Mouse (Mus musculus) neural tube, embryonic 11.5 days (tissue): ENCODE data around the gene Hpf1. TPM values are rescaled to one million over a fixed set of nuclear protein-coding genes. Genes with fewer than 3 reads are reported as not detected.
A peak's percentile ranks its signal among the peaks of the same experiment; 100 is the strongest.

Source experiments
- ATAC-seq: fragments of 200-750 bp; cut with Nextera tagmentation; 2 replicates; pipeline ENCODE4 v1.8.0; 2017; ENCODE audit warnings: moderate number of reproducible peaks, mild to moderate bottlenecking, moderate TSS enrichment, moderate library complexity; ENCODE audit not compliant: insufficient read depth, low FRiP score, low TSS enrichment
- DNase-seq: peaks from one replicate; pipeline ENCODE4 v3.0.0-alpha.2; 2015; ENCODE audit warnings: low spot score
- H3K27ac ChIP-seq: fragments of 300-500 bp; sonication (generic); 2 replicates; pipeline ENCODE4 v1.5.1; 2014; ENCODE audit warnings: low read depth, mild to moderate bottlenecking, low read length
- H3K27me3 ChIP-seq: fragments of 300-500 bp; sonication (generic); 2 replicates; pipeline ENCODE4 v1.6.1; 2014; ENCODE audit warnings: mild to moderate bottlenecking, low read length, mixed read lengths; ENCODE audit not compliant: control insufficient read depth, insufficient read depth
- H3K36me3 ChIP-seq: fragments of 300-500 bp; sonication (generic); 2 replicates; pipeline ENCODE4 v1.6.1; 2014; ENCODE audit warnings: mild to moderate bottlenecking, low read length, moderate library complexity, mixed read lengths; ENCODE audit not compliant: control insufficient read depth, insufficient read depth
- H3K4me1 ChIP-seq: fragments of 300-500 bp; sonication (generic); 2 replicates; pipeline ENCODE4 v1.6.1; 2014; ENCODE audit warnings: low read length, mixed read lengths; ENCODE audit not compliant: control insufficient read depth, insufficient read depth
- H3K4me2 ChIP-seq: fragments of 300-500 bp; sonication (generic); 2 replicates; pipeline ENCODE4 v1.6.1; 2014; ENCODE audit warnings: low read depth, mild to moderate bottlenecking, moderate library complexity
- H3K4me3 ChIP-seq: fragments of 300-500 bp; sonication (generic); 2 replicates; pipeline ENCODE4 v1.5.1; 2014; ENCODE audit warnings: low read depth, low read length
- H3K9ac ChIP-seq: fragments of 300-500 bp; sonication (generic); 2 replicates; pipeline ENCODE4 v1.6.1; 2014; ENCODE audit warnings: mild to moderate bottlenecking, low read length
- H3K9me3 ChIP-seq: fragments of 300-500 bp; sonication (generic); 2 replicates; pipeline ENCODE4 v1.6.1; 2016; ENCODE audit warnings: low read length; ENCODE audit not compliant: control insufficient read depth
- WGBS: fragments of 180-500 bp; shearing (Covaris S2); extraction: QIAGEN DNeasy Blood & Tissue Kit; methylation state at CpG from one replicate; pipeline ENCODE4 v1.1.7; 2014; 5-methylcytosine and 5-hydroxymethylcytosine counted together
- polyA plus RNA-seq: library from polyadenylated mRNA; unstranded; fragments of >200 nt; fragmentation: Nextera tagmentation; extraction: Ambion mirVana; gene quantifications from 2 replicates; pipeline ENCODE4 v1.2.1, GENCODE M21; 2014

The Hpf1 gene
- polyA plus RNA-seq, 1 experiment from 2014 or later, result 113 TPM

- Histone ChIP-seq H3K27ac (no peak overlapping the region), H3K9ac (no peak overlapping the region), H3K4me1 (no peaks in the 10 kb centered on the region), H3K4me3 (no peak overlapping the region), H3K36me3 (no peaks in the 10 kb centered on the region), H3K4me2 (no peak overlapping the region), H3K27me3 (no peaks in the 10 kb centered on the region), H3K9me3 (no peaks in the 10 kb centered on the region)
- ATAC-seq (0 out of 2 replicates have a peak, but pooled peaks have one; percentile 48), DNase-seq (peak; percentile 54)
- 34% methylated on average over 3 of the region's 3 CpGs for WGBS
Measured at GRCm38 (mm10) chr8:60865504-60866114, 24.6 kb upstream of the Hpf1 start.

- H3K9me3 ChIP-seq, result no peaks in the 10 kb centered on the region
- no peak overlapping the region for H3K4me3 ChIP-seq
- H3K36me3 ChIP-seq, result no peaks in the 10 kb centered on the region
- no peak for DNase-seq
- ATAC-seq, result no peak
- H3K27ac ChIP-seq, result no peak overlapping the region
- WGBS, result 88% methylated on average over 4 of the region's 4 CpGs
- no peak overlapping the region for H3K4me2 ChIP-seq
- no peaks in the 10 kb centered on the region for H3K4me1 ChIP-seq
- H3K9ac ChIP-seq, result no peak overlapping the region
- H3K27me3 ChIP-seq, result no peaks in the 10 kb centered on the region
Measured at GRCm38 (mm10) chr8:60867468-60868115, 22.6 kb upstream of the Hpf1 start.

- no peak overlapping the region for H3K9ac ChIP-seq
- H3K4me1 ChIP-seq, result no peaks in the 10 kb centered on the region
- WGBS, result 95% methylated on average over 4 of the region's 4 CpGs
- no peaks in the 10 kb centered on the region for H3K9me3 ChIP-seq
- ATAC-seq, result no peak
- H3K4me3 ChIP-seq, result no peak overlapping the region
- DNase-seq, result no peak
- H3K27ac ChIP-seq, result no peak overlapping the region
- no peak overlapping the region for H3K4me2 ChIP-seq
- no peaks in the 10 kb centered on the region for H3K36me3 ChIP-seq
- no peaks in the 10 kb centered on the region for H3K27me3 ChIP-seq
Measured at GRCm38 (mm10) chr8:60868236-60868965, 21.8 kb upstream of the Hpf1 start.

GRCm38 (mm10) chr8:60869761-60870160, 20.5 kb upstream of the Hpf1 start:
- H3K4me2 ChIP-seq, result no peak overlapping the region
- H3K9me3 ChIP-seq, result no peaks in the 10 kb centered on the region
- DNase-seq, result no peak
- no peak for ATAC-seq
- no peaks in the 10 kb centered on the region for H3K36me3 ChIP-seq
- H3K4me3 ChIP-seq, result no peak overlapping the region
- H3K4me1 ChIP-seq, result no peaks in the 10 kb centered on the region
- 85% methylated on average over 2 of the region's 2 CpGs for WGBS
- H3K27ac ChIP-seq, result no peak overlapping the region
- no peak overlapping the region for H3K9ac ChIP-seq
- no peaks in the 10 kb centered on the region for H3K27me3 ChIP-seq

- Histone ChIP-seq H3K4me3 (no peak overlapping the region), H3K27ac (no peak overlapping the region), H3K4me2 (no peak overlapping the region), H3K4me1 (no peaks in the 10 kb centered on the region), H3K9ac (no peak overlapping the region), H3K27me3 (no peaks in the 10 kb centered on the region), H3K9me3 (no peaks in the 10 kb centered on the region), H3K36me3 (no peaks in the 10 kb centered on the region)
- DNase-seq, result no peak
- WGBS, result 85% methylated on average over 13 of the region's 13 CpGs
- ATAC-seq, result no peak
Measured at GRCm38 (mm10) chr8:60870231-60871193, 19.7 kb upstream of the Hpf1 start.

GRCm38 (mm10) chr8:60878617-60879016, 11.6 kb upstream of the Hpf1 start:
- ATAC-seq, result no peak
- WGBS, result 56% methylated on average over 2 of the region's 2 CpGs
- no peaks in the 10 kb centered on the region for H3K27me3 ChIP-seq

GRCm38 (mm10) chr8:60883419-60884137, 6.6 kb upstream of the Hpf1 start:
- H3K27me3 ChIP-seq, result no peaks in the 10 kb centered on the region
- no peak overlapping the region for H3K9ac ChIP-seq
- no peaks in the 10 kb centered on the region for H3K9me3 ChIP-seq
- WGBS, result 63% methylated on average over 4 of the region's 4 CpGs
- H3K27ac ChIP-seq, result no peak overlapping the region
- H3K36me3 ChIP-seq, result no peaks in the 10 kb centered on the region
- ATAC-seq, result no peak
- no peaks in the 10 kb centered on the region for H3K4me1 ChIP-seq
- no peak overlapping the region for H3K4me2 ChIP-seq
- H3K4me3 ChIP-seq, result no peak overlapping the region
- no peak for DNase-seq

More at GRCm38 (mm10) chr8:60878617-60879016, 11.6 kb upstream of the Hpf1 start:
- Histone ChIP-seq H3K4me1 (no peaks in the 10 kb centered on the region), H3K4me2 (no peak overlapping the region), H3K9me3 (no peaks in the 10 kb centered on the region), H3K9ac (no peak overlapping the region), H3K27ac (no peak overlapping the region), H3K4me3 (no peak overlapping the region), H3K36me3 (no peaks in the 10 kb centered on the region)
- DNase-seq, result no peak

GRCm38 (mm10) chr8:60886736-60887135, 3.5 kb upstream of the Hpf1 start:
- 71% methylated on average over 6 of the region's 6 CpGs for WGBS
- DNase-seq, result no peak

More at GRCm38 (mm10) chr8:60886736-60887135, 3.5 kb upstream of the Hpf1 start:
- no peaks in the 10 kb centered on the region for H3K9me3 ChIP-seq
- no peak overlapping the region for H3K4me2 ChIP-seq
- no peaks in the 10 kb centered on the region for H3K36me3 ChIP-seq
- no peak for ATAC-seq
- no peak overlapping the region for H3K4me3 ChIP-seq
- H3K27me3 ChIP-seq, result no peaks in the 10 kb centered on the region
- no peak overlapping the region for H3K9ac ChIP-seq
- H3K4me1 ChIP-seq, result 0 out of 2 replicates have a peak, but pooled peaks cover 9% of the 10 kb centered on the region
- no peak overlapping the region for H3K27ac ChIP-seq
